Mouse (Mus musculus): ENCODE data around the gene Scaf4.
A peak's percentile ranks its signal among the peaks of the same experiment; 100 is the strongest.

The Scaf4 gene

GRCm38 (mm10) chr16:90199174-90199573 lies 85.1 kb downstream of the Scaf4 start:
- no peak for DNase-seq (ENCODE audit: low spot score in 2 of 2)

- DNase-seq (ENCODE audit: low spot score in 2 of 2) = no peak
Measured at GRCm38 (mm10) chr16:90198626-90199025, 85.7 kb downstream of the Scaf4 start.

- DNase-seq (ENCODE audit: low spot score in 2 of 2) = peak; percentile 42 to 60
Measured at GRCm38 (mm10) chr16:90197337-90197973, 86.8 kb downstream of the Scaf4 start.

- DNase-seq (ENCODE audit: low spot score in 2 of 2) = no peak
Measured at GRCm38 (mm10) chr16:90196688-90197240, 87.5 kb downstream of the Scaf4 start.

- DNase-seq (ENCODE audit: low spot score in 2 of 2) = no peak
Measured at GRCm38 (mm10) chr16:90193719-90194118, 90.6 kb downstream of the Scaf4 start.

GRCm38 (mm10) chr16:90191289-90191688 lies 93.0 kb downstream of the Scaf4 start:
- no peak for DNase-seq (ENCODE audit: low spot score in 2 of 2)

- no peak for DNase-seq (ENCODE audit: low spot score in 2 of 2)
Measured at GRCm38 (mm10) chr16:90187453-90187852, 96.8 kb downstream of the Scaf4 start.

- DNase-seq (ENCODE audit: low spot score in 2 of 2) = peak; percentile 79 to 90
Measured at GRCm38 (mm10) chr16:90185928-90186588, 98.2 kb downstream of the Scaf4 start.

- DNase-seq (ENCODE audit: low spot score in 2 of 2) = no peak
Measured at GRCm38 (mm10) chr16:90184135-90184534, 100.2 kb downstream of the Scaf4 start.

- DNase-seq (ENCODE audit: low spot score in 2 of 2) = no peak
Measured at GRCm38 (mm10) chr16:90181673-90182072, 102.6 kb downstream of the Scaf4 start.

- no peak for DNase-seq (ENCODE audit: low spot score in 2 of 2)
Measured at GRCm38 (mm10) chr16:90180975-90181374, 103.3 kb downstream of the Scaf4 start.

GRCm38 (mm10) chr16:90179892-90180291 lies 104.4 kb downstream of the Scaf4 start:
- DNase-seq (ENCODE audit: low spot score in 2 of 2) = no peak

GRCm38 (mm10) chr16:90178404-90178803 lies 105.9 kb downstream of the Scaf4 start:
- DNase-seq (ENCODE audit: low spot score in 2 of 2) = no peak

GRCm38 (mm10) chr16:90177425-90177824 lies 106.9 kb downstream of the Scaf4 start:
- no peak for DNase-seq (ENCODE audit: low spot score in 2 of 2)

GRCm38 (mm10) chr16:90176472-90176871 lies 107.8 kb downstream of the Scaf4 start:
- DNase-seq (ENCODE audit: low spot score in 2 of 2) = peak; percentile 46 to 53
